In the genomic region with DNA sequence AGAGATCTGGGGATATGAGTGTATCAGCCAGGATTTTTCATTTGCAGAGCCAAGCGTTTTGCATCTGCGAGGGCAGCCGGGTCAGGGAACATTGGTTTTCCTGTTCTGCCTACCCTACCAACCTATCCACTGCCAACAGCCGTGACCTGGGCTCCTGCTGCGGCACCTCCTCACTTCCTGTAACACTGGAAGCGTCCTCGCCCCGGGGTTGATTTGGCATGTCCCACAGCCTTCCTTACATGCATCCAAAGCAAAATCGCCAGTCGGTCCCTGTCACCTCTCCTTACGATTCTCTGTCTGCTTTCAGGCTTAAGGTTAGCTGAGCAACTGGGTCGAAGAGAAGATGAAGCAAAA, we compare ENCODE assay signal across 9 mouse cellular contexts.
A peak's percentile ranks its signal among the peaks of the same experiment; 100 is the strongest.
DNase-seq lines count a peak whose midpoint lies in the region; ATAC-seq lines count a peak whose summit lies in the region.
"Had no signal": no experiment of that assay in that cellular context is flagged by ENCODE, and none has a peak within 500 bp of the region (broad histone marks: within the 10 kb centered on the region; RNA-seq: fewer than 3 reads in every experiment).

No protein-coding gene starts in this region.

- peak; percentile 92 for DNase-seq in heart, adult 11 months
- DNase-seq in heart, postnatal 4 days: no peak
- DNase-seq in lung, postnatal 10 days: peak; percentile 17
- DNase-seq in lung, adult 18-20 months: no peak
- no peak for DNase-seq in embryo, embryonic 11 days
- no peak for DNase-seq in gastrocnemius, postnatal 4 days (ENCODE audit: low spot score in 2 of 2)
- no peak for DNase-seq in layer of hippocampus, adult 8-10 months (ENCODE audit: low spot score in 2 of 2)
- DNase-seq: thymus, adult 2 months had no signal

- no peaks in the 10 kb centered on the region for H3K9me3 ChIP-seq in limb, embryonic 15.5 days

- H3K4me3 ChIP-seq in limb, embryonic 15.5 days: no peak overlapping the region

- H3K27me3 ChIP-seq in limb, embryonic 15.5 days: no peaks in the 10 kb centered on the region

- peak overlapping the region; percentile 39 for H3K27ac ChIP-seq in limb, embryonic 15.5 days

- H3K9ac ChIP-seq in limb, embryonic 15.5 days: no peak overlapping the region

- 64% methylated on average over 12 of the region's 12 CpGs for WGBS in limb, embryonic 15.5 days

- H3K4me2 ChIP-seq in limb, embryonic 15.5 days: no peak overlapping the region

- ATAC-seq in limb, embryonic 15.5 days (ENCODE audit: insufficient number of reproducible peaks, low FRiP score, low TSS enrichment, low read depth): no peak

- peaks cover 59% of the 10 kb centered on the region for H3K4me1 ChIP-seq in limb, embryonic 15.5 days

- H3K36me3 ChIP-seq in limb, embryonic 15.5 days: peaks cover 56% of the 10 kb centered on the region

Comparison
In these comparisons a context has a peak if more than half of its experiments do, and no peak if none do; other contexts are left out.
1. DNase-seq: peak in heart, adult 11 months (single experiment) and lung, postnatal 10 days (single experiment); none in heart, postnatal 4 days (single experiment), lung, adult 18-20 months (0 of 2), embryo, embryonic 11 days (single experiment), gastrocnemius, postnatal 4 days (0 of 2) and layer of hippocampus, adult 8-10 months (0 of 2).